Mouse (Mus musculus) thymus, adult 2 months (tissue): Measurements from ENCODE around the gene Usp12. TPM values are rescaled to one million over a fixed set of nuclear protein-coding genes. Genes with fewer than 3 reads are reported as not detected.

Experiments used
- DNase-seq: peaks from one replicate; pipeline ENCODE4 v3.0.0; 2021
- H3K27ac ChIP-seq: fragments of 200-500 bp; 2 replicates; pipeline ENCODE4 v1.5.1; 2012; ENCODE audit warnings: low read length, control low read depth; ENCODE audit not compliant: control insufficient read depth, insufficient read depth
- H3K27me3 ChIP-seq: fragments of 200-500 bp; 2 replicates; pipeline ENCODE4 v1.6.1; 2012; ENCODE audit warnings: mild to moderate bottlenecking, low read length, moderate library complexity, mixed read lengths; ENCODE audit not compliant: control insufficient read depth, insufficient read depth
- H3K36me3 ChIP-seq: fragments of 200-500 bp; 2 replicates; pipeline ENCODE4 v1.6.1; 2012; ENCODE audit warnings: mild to moderate bottlenecking, low read length, moderate library complexity; ENCODE audit not compliant: control insufficient read depth, insufficient read depth
- H3K4me1 ChIP-seq: fragments of 200-500 bp; replicated peaks from 2 replicates; pipeline ENCODE4 v1.6.1; 2012; ENCODE audit warnings: low read length; ENCODE audit not compliant: control insufficient read depth, insufficient read depth
- H3K4me3 ChIP-seq: fragments of 200-500 bp; 2 replicates; pipeline ENCODE4 v1.5.1; 2012; ENCODE audit warnings: mild to moderate bottlenecking, low read length, control low read depth, moderate library complexity; ENCODE audit not compliant: control insufficient read depth, insufficient read depth
- CTCF ChIP-seq: fragments of 200-500 bp; IDR thresholded peaks from 2 replicates; pipeline ENCODE4 v1.5.1; 2012; ENCODE audit warnings: mild to moderate bottlenecking, control low read depth, low read length, moderate library complexity, borderline replicate concordance; ENCODE audit not compliant: control insufficient read depth, poor library complexity, insufficient read depth; ENCODE audit errors: extremely low read depth
- POLR2A ChIP-seq: fragments of 200-500 bp; IDR thresholded peaks from 2 replicates; pipeline ENCODE4 v1.6.1; 2012; ENCODE audit warnings: mild to moderate bottlenecking, low read length, control low read depth, moderate library complexity; ENCODE audit not compliant: control insufficient read depth, poor library complexity, insufficient read depth; ENCODE audit errors: extremely low read depth
- whole genome bisulfite sequencing: fragments of 180-500 bp; shearing (Covaris S2); methylation state at CpG from one replicate; pipeline ENCODE4 v1.1.7; 2018; 5-methylcytosine and 5-hydroxymethylcytosine counted together
- polyA plus RNA-seq: library from polyadenylated mRNA; depleted of rRNA; stranded (reverse); fragments of >200 nt; gene quantifications from 2 replicates; pipeline ENCODE4 v1.2.3, GENCODE M21; 2012; rRNA removed

Usp12 gene
- polyA plus RNA-seq, 1 experiment, result 13.1 TPM

GRCm38 (mm10) chr5:146692976-146693361 is 101.8 kb downstream of the Usp12 start:
- Histone ChIP-seq H3K4me3 (no peak overlapping the region), H3K27me3 (no peaks in the 10 kb centered on the region), H3K36me3 (no peaks in the 10 kb centered on the region), H3K27ac (no peak overlapping the region), H3K4me1 (no peaks in the 10 kb centered on the region)
- no peak for DNase-seq
- WGBS, result 49% methylated on average over 5 of the region's 5 CpGs
- TF ChIP-seq CTCF (no peak), POLR2A (no peak)

- Histone ChIP-seq H3K4me1 (no peaks in the 10 kb centered on the region), H3K27ac (no peak overlapping the region), H3K36me3 (no peaks in the 10 kb centered on the region), H3K4me3 (no peak overlapping the region), H3K27me3 (no peaks in the 10 kb centered on the region)
- DNase-seq, result no peak
- TF ChIP-seq POLR2A (no peak), CTCF (no peak)
- 60% methylated on average over 7 of the region's 7 CpGs for WGBS
Measured at GRCm38 (mm10) chr5:146692361-146692975, 102.3 kb downstream of the Usp12 start.

GRCm38 (mm10) chr5:146691745-146692144 is 103.1 kb downstream of the Usp12 start:
- 85% methylated on average over 8 of the region's 8 CpGs for WGBS
- no peak for DNase-seq
- no peak for TF ChIP-seq POLR2A
- TF ChIP-seq CTCF, result no peak

GRCm38 (mm10) chr5:146687541-146688313 is 107.1 kb downstream of the Usp12 start:
- Histone ChIP-seq H3K36me3 (no peaks in the 10 kb centered on the region), H3K27ac (no peak overlapping the region), H3K4me1 (no peaks in the 10 kb centered on the region), H3K4me3 (no peak overlapping the region), H3K27me3 (no peaks in the 10 kb centered on the region)
- TF ChIP-seq CTCF, result no peak
- no peak for TF ChIP-seq POLR2A
- DNase-seq, result no peak
- WGBS, result 51% methylated on average over 17 of the region's 17 CpGs

More at GRCm38 (mm10) chr5:146691745-146692144, 103.1 kb downstream of the Usp12 start:
- Histone ChIP-seq H3K27ac (no peak overlapping the region), H3K4me3 (no peak overlapping the region), H3K36me3 (no peaks in the 10 kb centered on the region), H3K4me1 (no peaks in the 10 kb centered on the region), H3K27me3 (no peaks in the 10 kb centered on the region)

- TF ChIP-seq POLR2A, result no peak
- no peak for TF ChIP-seq CTCF
- Histone ChIP-seq H3K27ac (no peak overlapping the region), H3K4me3 (no peak overlapping the region), H3K4me1 (no peaks in the 10 kb centered on the region), H3K27me3 (no peaks in the 10 kb centered on the region), H3K36me3 (no peaks in the 10 kb centered on the region)
- 96% methylated on average over 12 of the region's 12 CpGs for WGBS
- DNase-seq, result no peak
Measured at GRCm38 (mm10) chr5:146686954-146687353, 107.9 kb downstream of the Usp12 start.

Other genes starting within 250 kb of the Usp12 start
- gene Gm3415, start 238.9 kb downstream of the Usp12 start, polyA plus RNA-seq, result not detected in 2 replicates
- 0.08 and 0.60 TPM in 2 replicates for gene Gpr12, start 209.8 kb downstream of the Usp12 start, polyA plus RNA-seq
- 58.2 and 60.9 TPM in 2 replicates for gene Rpl21, start 37.9 kb upstream of the Usp12 start, polyA plus RNA-seq
- 2.5 and 3.2 TPM in 2 replicates for gene Rasl11a, start 50.1 kb upstream of the Usp12 start, polyA plus RNA-seq
- gene Gtf3a, start 153.7 kb upstream of the Usp12 start, polyA plus RNA-seq, result 85.9 and 108 TPM in 2 replicates
- gene Mtif3, start 168.8 kb upstream of the Usp12 start, polyA plus RNA-seq, result 10.7 and 13.0 TPM in 2 replicates